Mouse (Mus musculus) gastrocnemius, adult 18-20 months (tissue): ENCODE measurements around the gene Gyg. TPM values are rescaled to one million over a fixed set of nuclear protein-coding genes. Genes with fewer than 3 reads are reported as not detected.
"Not testable (repeated sequence)": the region's sequence is repeated elsewhere in the genome, so short reads cannot be mapped to it uniquely, and the experiment has no call there.

Experiments used
- DNase-seq: peaks from one replicate; pipeline ENCODE4 v3.0.0; 2021; ENCODE audit warnings: low spot score
- total RNA-seq, 2 experiments: library from RNA; stranded (reverse); gene quantifications; 2 replicates each; pipeline ENCODE4 v1.2.3; 2021

Gyg gene
- total RNA-seq, 2 experiments from 2014 or later: 451 to 474 TPM

- no peak for DNase-seq
Measured at GRCm38 (mm10) chr3:20131350-20131720, 23.8 kb downstream of the Gyg start.

DNA sequence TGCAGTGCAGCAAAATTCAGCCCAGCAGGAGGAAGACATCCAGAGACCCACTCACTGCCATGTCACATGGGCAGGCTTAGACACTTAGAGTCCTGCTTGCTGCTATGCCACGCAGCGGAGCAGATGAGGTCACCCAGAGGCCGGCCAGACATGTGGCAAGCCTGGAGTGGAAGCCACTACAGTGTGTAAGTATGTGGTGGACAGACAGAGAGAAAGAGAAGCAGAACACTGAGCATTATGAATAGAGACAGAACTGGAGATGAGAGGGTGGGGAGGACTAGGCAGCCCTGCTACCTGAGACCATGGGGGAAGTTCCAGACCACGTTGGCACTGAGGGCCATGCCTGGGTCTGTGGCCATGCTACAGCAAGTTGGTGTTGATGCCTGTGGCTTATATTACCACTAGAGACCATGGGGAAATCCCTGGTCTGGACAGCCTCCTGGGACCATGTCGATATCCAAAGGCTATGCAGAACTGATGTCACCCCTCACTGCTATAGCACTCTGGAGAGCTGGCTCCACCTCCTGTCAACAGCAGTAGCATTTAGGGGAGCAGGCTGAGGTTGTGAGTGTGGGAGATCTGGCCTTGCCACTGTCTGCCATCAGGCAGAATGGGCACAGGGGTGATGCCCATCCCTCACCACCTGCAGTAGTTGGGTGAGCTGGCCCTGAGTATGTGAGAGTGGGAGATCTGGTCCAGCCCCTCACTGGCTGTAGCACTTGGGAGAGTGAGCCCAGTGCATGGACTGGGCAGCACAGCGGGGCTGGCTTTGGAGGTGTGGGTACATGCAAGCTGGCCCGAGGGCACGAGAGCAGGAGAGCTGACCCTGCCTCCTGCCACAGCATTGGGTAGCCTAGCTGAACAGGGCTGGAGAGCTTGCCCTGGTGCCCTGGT lies 24.4 kb downstream of the Gyg start:
- DNase-seq: peak; percentile 56

DNA sequence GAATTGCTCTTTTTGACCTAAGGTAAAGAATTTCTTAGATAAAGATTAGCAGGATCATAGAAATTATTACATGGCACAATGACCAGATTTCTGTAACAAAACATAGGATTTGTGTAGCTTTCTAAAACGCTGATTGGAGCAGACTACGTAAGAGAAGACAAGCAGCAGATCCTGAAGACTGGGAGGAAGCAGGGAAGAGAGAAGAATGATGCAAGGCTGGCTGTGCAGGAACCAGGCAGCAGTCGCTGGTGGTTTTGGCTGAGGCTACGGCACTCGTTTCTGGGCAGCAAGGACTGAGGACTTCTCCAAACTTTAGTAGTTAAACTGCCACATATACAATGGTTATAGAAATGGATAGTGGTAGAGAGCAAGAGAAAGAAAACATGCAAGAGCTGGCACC lies 25.6 kb downstream of the Gyg start:
- DNase-seq: no peak

GRCm38 (mm10) chr3:20127047-20127595 lies 28.0 kb downstream of the Gyg start:
- DNase-seq: no peak

DNA sequence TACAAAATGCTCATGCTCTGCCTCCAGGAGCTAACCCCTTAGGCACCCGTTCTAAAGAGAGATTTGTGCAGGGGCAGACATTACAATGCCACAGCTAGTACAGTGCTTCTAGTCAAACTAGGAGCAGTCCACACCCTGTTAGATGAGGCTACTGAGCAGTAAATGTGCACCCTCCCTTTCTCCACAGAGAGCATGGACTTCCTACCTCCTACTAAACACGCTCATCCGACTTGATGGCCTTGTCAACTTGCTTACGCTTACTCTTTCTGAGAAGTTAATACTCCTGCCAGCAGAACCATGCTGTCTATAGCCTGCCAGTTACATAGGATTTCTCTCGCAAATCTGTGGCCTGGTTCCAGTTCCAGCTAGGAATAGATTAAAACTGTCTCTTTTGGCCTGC lies 29.5 kb downstream of the Gyg start:
- no peak for DNase-seq

DNA sequence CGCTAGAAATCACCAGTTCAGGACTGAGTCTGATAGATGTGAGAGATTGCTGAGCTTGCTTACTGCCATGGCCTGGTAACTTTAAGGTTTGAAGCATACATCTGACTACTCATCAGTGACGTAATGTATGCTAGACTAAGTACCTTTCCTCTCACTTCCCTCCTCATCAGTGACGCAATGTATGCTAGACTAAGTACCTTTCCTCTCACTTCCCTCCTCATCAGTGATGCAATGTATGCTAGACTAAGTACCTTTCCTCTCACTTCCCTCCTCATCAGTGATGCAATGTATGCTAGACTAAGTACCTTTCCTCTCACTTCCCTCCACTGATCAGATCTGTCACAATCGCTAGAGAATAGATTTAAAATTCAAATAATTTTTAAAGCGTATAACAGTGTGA lies 33.5 kb downstream of the Gyg start:
- not testable (repeated sequence) for DNase-seq

DNA sequence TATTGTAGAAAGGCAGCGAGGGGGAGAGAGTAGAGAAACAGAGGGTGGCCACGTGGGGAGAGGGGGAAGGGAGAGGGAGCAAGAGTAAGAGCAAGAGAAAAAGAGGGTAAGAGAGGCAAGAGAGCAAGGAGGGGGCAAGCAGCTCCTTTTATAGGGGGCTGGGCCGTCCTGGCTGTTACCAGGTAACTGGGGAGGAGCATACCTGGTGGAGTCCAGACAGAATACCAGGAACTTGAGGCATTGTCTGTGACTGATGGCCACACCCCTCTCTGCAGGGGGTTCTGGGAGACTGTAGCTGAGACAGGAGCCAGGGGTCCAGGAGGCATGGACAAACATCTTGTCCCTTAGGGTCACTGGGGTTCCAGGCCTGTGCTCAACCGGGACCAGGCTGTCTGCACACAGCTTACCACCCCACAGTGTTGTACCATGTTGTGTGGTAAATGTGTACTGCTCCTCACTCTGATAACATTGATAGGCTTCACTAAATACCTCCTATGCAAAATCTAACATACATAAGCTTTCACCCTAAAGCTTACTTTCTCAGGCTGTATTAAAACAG lies 35.4 kb downstream of the Gyg start:
- no peak for DNase-seq

- DNase-seq: no peak
Measured at GRCm38 (mm10) chr3:20119044-20119591, 36.0 kb downstream of the Gyg start.

DNA sequence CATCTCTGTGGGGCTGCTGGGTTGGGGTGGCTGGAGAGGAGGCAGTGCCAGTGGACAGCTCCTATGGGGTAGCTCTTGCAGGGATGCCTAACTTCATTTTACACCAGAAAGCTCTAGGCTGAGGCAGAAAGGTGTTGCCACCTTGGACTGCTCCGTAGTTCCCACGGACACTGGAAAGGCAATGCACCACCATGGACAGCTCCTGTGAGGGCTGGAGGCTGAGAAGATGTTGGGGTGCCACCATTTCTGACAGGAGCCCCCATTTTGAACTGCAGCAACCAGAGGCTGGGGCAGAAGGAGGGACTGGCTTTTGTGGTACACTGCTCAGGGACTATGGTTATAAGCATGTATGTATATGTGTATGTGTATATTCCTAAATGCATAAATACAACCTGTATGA lies 43.2 kb downstream of the Gyg start:
- no peak for DNase-seq

DNA sequence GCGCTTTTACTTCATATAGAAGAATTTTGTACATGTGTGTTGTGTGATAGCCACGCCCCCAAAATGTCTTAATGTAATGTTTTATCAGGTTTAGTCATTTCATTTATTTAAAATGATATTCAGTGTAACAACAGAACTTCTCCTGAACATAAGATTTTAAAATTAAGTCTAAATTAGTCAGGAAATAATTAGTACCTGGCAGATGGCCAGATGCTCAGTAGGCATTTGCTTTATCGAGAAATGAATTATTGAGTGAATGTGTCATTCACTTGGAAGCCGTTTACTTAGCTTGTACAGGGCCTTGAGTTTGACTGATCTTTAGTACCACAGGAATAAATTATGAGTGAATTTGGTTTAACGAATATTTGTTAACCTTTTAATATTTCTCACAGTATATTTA lies 46.2 kb downstream of the Gyg start:
- no peak for DNase-seq

DNA sequence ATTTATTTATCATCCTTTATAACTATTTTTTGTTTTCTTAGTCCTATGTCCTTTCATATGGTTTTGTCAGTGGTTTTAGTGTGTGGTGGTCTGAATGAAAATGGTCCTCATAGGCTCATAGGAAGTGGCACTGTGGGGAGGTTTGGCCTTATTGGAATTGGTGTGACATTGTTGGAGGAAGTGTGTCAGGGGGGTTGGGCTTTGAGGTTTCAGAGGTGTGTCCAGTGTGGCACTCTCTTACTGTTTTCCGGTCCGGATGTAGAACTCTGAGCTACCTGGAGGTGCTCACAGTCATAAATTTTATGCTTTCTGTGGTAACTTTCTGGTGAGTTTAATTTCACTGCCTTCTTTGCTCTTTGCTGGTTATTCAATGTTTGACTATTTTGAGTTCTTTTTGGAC lies 50.3 kb downstream of the Gyg start:
- no peak for DNase-seq

- DNase-seq: no peak
Measured at GRCm38 (mm10) chr3:20104318-20104717, 50.8 kb downstream of the Gyg start.

- no peak for DNase-seq
Measured at GRCm38 (mm10) chr3:20103830-20104229, 51.3 kb downstream of the Gyg start.

DNA sequence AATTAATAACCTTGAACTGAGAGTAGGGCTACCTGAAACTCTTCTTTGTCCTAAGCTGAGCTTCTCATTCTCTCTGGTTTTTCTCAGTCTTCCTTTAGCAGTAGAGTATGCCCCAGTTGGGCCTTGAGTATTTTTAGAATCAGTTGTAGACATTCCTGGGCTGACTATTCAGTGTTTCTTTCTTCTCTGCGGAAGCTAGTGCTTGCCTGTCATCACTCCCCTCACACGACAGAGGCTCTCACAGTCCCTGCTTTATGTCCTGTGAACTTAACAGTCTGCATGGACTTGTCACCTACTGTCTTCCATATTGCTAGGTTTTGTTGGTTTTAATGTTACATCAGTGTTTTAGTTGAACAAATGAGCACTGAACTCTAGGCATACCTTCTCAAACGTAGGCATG lies 73.0 kb downstream of the Gyg start:
- no peak for DNase-seq

DNA sequence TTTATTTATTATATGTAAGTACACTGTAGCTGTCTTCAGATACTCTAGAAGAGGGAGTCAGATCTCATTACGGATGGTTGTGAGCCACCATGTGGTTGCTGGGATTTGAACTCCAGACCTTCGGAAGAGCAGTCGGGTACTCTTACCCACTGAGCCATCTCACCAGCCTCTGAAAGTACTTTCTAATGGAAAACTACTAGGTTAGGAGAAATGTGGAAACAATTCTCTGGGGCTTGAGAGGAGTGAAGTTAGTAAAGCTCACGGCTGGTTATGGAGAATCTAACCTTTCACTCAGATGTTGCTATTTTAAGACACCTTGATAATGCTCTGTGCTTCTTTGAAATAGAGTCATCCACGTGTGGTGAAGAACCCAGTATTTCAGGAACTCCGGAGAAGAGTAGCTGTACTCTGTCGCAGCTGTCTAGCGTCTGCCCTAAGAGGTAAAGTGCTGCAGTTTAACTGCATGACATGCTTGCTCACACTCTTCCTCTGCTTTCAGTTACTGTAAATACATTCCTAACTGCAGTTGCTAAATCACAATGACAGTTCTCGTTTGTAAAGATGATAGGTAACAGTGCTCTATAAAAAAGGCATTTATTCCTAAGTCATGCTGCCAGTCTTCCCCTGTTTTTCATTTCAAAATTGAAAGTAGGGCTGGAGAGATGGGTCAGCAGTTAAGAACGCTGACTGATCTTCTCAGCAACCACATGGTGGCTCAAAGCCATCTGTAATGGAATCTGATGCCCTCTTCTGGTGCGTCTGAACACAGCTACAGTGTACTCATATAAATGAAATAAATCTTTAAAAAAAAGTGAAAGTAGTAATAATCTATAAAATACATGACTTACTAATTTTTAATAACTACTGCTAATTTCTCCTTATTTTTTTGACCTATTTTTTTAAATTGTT lies 78.7 kb downstream of the Gyg start:
- peak; percentile 3 for DNase-seq

Other genes starting within 250 kb of the Gyg start
- 1 to 10 TPM; 6.3 to 6.5 TPM for gene Cp, start 198.3 kb downstream of the Gyg start, total RNA-seq
- gene Hps3, start 120.0 kb downstream of the Gyg start, total RNA-seq: 1 to 10 TPM; 3.6 to 3.8 TPM
- gene Hltf, start 97.5 kb downstream of the Gyg start, total RNA-seq: 1 to 10 TPM; 2.2 to 2.5 TPM
- 1 to 10 TPM; 2.1 to 2.8 TPM for gene Cpa3, start 86.9 kb upstream of the Gyg start, total RNA-seq
- gene Cpb1, start 120.4 kb upstream of the Gyg start, total RNA-seq: under 1 TPM in 1 of 2 experiments, not detected in 1; 0.07 TPM
- not detected for gene Agtr1b, start 211.9 kb upstream of the Gyg start, total RNA-seq